Mouse (Mus musculus) liver, postnatal 0 days (tissue): ENCODE measurements at regions not wholly inside any gene's neighbourhood (a gene's known extent, or its start where the extent isn't known, plus 50 kb on each side); places are given as distances from the start of the nearest gene placed in this dataset.

Source experiments
- CTCF ChIP-seq: sonication (generic); IDR thresholded peaks from 2 replicates; pipeline ENCODE4 v1.5.1; 2016; ENCODE audit warnings: antibody characterized with exemption, low read depth
- EP300 ChIP-seq: IDR thresholded peaks from 2 replicates; pipeline ENCODE4 v1.6.1; 2016; ENCODE audit warnings: antibody characterized with exemption, low read depth, mild to moderate bottlenecking

GRCm38 (mm10) chr4:56364594-56364993, 375.3 kb upstream of the Gm26657 start:
- TF ChIP-seq CTCF, result no peak
- TF ChIP-seq EP300, result no peak
